Mouse (Mus musculus) limb, embryonic 10.5 days (tissue): ENCODE results near the gene Cplx3. TPM values are rescaled to one million over a fixed set of nuclear protein-coding genes. Genes with fewer than 3 reads are reported as not detected.

ENCODE experiments used
- DNase-seq: peaks from one replicate; pipeline ENCODE4 v3.0.0-alpha.2; 2017; ENCODE audit warnings: low spot score
- H3K27ac ChIP-seq: fragments of 300-500 bp; sonication (generic); 2 replicates; pipeline ENCODE4 v1.5.1; 2016; ENCODE audit warnings: mild to moderate bottlenecking
- H3K27me3 ChIP-seq: fragments of 300-500 bp; sonication (generic); 2 replicates; pipeline ENCODE4 v1.6.1; 2016; ENCODE audit warnings: low read depth, mild to moderate bottlenecking; ENCODE audit not compliant: poor library complexity, severe bottlenecking
- H3K36me3 ChIP-seq: fragments of 300-500 bp; sonication (generic); 2 replicates; pipeline ENCODE4 v1.6.1; 2016; ENCODE audit warnings: mild to moderate bottlenecking, moderate library complexity
- H3K4me1 ChIP-seq: fragments of 300-500 bp; sonication (generic); 2 replicates; pipeline ENCODE4 v1.6.1; 2016
- H3K4me3 ChIP-seq: fragments of 300-500 bp; sonication (generic); 2 replicates; pipeline ENCODE4 v1.5.1; 2016; ENCODE audit warnings: mild to moderate bottlenecking, moderate library complexity
- H3K9me3 ChIP-seq: fragments of 300-500 bp; sonication (generic); replicated peaks from 2 replicates; pipeline ENCODE4 v1.6.1; 2016; ENCODE audit warnings: mild to moderate bottlenecking
- WGBS: fragments of 180-500 bp; shearing (Covaris S2); methylation state at CpG from one replicate; pipeline ENCODE4 v1.1.7; 2016; 5-methylcytosine and 5-hydroxymethylcytosine counted together
- polyA plus RNA-seq: library from polyadenylated mRNA; unstranded; fragments of >200 nt; fragmentation: Nextera tagmentation; extraction: Ambion mirVana; gene quantifications from 2 replicates; pipeline ENCODE4 v1.2.1, GENCODE M21; 2016

Cplx3 gene
- polyA plus RNA-seq, 1 experiment from 2014 or later: not detected

- peak within 1 kb of the TSS; percentile 82 for H3K4me3 ChIP-seq
- WGBS: under 1% methylated on average over 58 of the region's 58 CpGs
- DNase-seq: peak; percentile 80
- peaks cover 22% of the 10 kb centered on the region for H3K4me1 ChIP-seq
- no peaks in the 10 kb centered on the region for H3K27me3 ChIP-seq
- peaks cover 41% of the 10 kb centered on the region for H3K36me3 ChIP-seq
- no peaks in the 10 kb centered on the region for H3K9me3 ChIP-seq
- peak within 1 kb of the TSS; percentile 87 for H3K27ac ChIP-seq
Observed at GRCm38 (mm10) chr9:57589224-57590126, 16.6 kb downstream of the Cplx3 start, which contains the start of gene Ulk3. Ulk3 (plus strand) TSS chr9:57589452.

- 85% methylated on average over 3 of the region's 3 CpGs for WGBS
- DNase-seq: no peak
- H3K27ac ChIP-seq: no peak overlapping the region
- no peaks in the 10 kb centered on the region for H3K27me3 ChIP-seq
- H3K9me3 ChIP-seq: no peaks in the 10 kb centered on the region
- H3K36me3 ChIP-seq: peaks cover 71% of the 10 kb centered on the region
- H3K4me1 ChIP-seq: peaks cover 13% of the 10 kb centered on the region
- H3K4me3 ChIP-seq: no peak overlapping the region
Observed at GRCm38 (mm10) chr9:57584991-57585390, 21.1 kb downstream of the Cplx3 start.

GRCm38 (mm10) chr9:57577144-57577849, 28.8 kb downstream of the Cplx3 start:
- no peak overlapping the region for H3K27ac ChIP-seq
- H3K4me1 ChIP-seq: no peaks in the 10 kb centered on the region
- no peaks in the 10 kb centered on the region for H3K9me3 ChIP-seq
- no peak overlapping the region for H3K4me3 ChIP-seq
- peaks cover 53% of the 10 kb centered on the region for H3K36me3 ChIP-seq
- DNase-seq: no peak
- 86% methylated on average over 6 of the region's 6 CpGs for WGBS
- no peaks in the 10 kb centered on the region for H3K27me3 ChIP-seq

GRCm38 (mm10) chr9:57575577-57575976, 30.5 kb downstream of the Cplx3 start:
- Histone ChIP-seq H3K27me3 (no peaks in the 10 kb centered on the region), H3K4me1 (no peaks in the 10 kb centered on the region), H3K27ac (no peak overlapping the region), H3K4me3 (no peak overlapping the region), H3K9me3 (no peaks in the 10 kb centered on the region), H3K36me3 (peaks cover 43% of the 10 kb centered on the region)
- 93% methylated on average over 3 of the region's 3 CpGs for WGBS
- no peak for DNase-seq

- no peaks in the 10 kb centered on the region for H3K4me1 ChIP-seq
- H3K9me3 ChIP-seq: no peaks in the 10 kb centered on the region
- no peaks in the 10 kb centered on the region for H3K27me3 ChIP-seq
- no peak for DNase-seq
- H3K27ac ChIP-seq: no peak overlapping the region
- no peak overlapping the region for H3K4me3 ChIP-seq
- peaks cover 42% of the 10 kb centered on the region for H3K36me3 ChIP-seq
Observed at GRCm38 (mm10) chr9:57574397-57574796, 31.7 kb downstream of the Cplx3 start.

- no peak for DNase-seq
- WGBS: 96% methylated on average over 6 of the region's 6 CpGs
- Histone ChIP-seq H3K4me3 (no peak overlapping the region), H3K4me1 (peaks cover 5% of the 10 kb centered on the region; the same call in 1 of the 2 replicates), H3K36me3 (peaks cover 32% of the 10 kb centered on the region), H3K27me3 (no peaks in the 10 kb centered on the region), H3K9me3 (no peaks in the 10 kb centered on the region), H3K27ac (no peak overlapping the region)
Observed at GRCm38 (mm10) chr9:57568500-57568899, 37.6 kb downstream of the Cplx3 start.

- 55% methylated on average over 8 of the region's 8 CpGs for WGBS
- Histone ChIP-seq H3K36me3 (peaks cover 32% of the 10 kb centered on the region), H3K9me3 (no peaks in the 10 kb centered on the region), H3K4me1 (peaks cover 12% of the 10 kb centered on the region), H3K27ac (no peak overlapping the region), H3K4me3 (no peak overlapping the region), H3K27me3 (no peaks in the 10 kb centered on the region)
- no peak for DNase-seq
Observed at GRCm38 (mm10) chr9:57566846-57567245, 39.2 kb downstream of the Cplx3 start.

GRCm38 (mm10) chr9:57565741-57566221, 40.3 kb downstream of the Cplx3 start:
- peaks cover 20% of the 10 kb centered on the region for H3K4me1 ChIP-seq
- H3K27me3 ChIP-seq: no peaks in the 10 kb centered on the region
- no peak overlapping the region for H3K4me3 ChIP-seq
- 57% methylated on average over 10 of the region's 10 CpGs for WGBS
- peak overlapping the region; percentile 42; the same call in 1 of the 2 replicates for H3K27ac ChIP-seq
- H3K36me3 ChIP-seq: peaks cover 24% of the 10 kb centered on the region
- no peak for DNase-seq
- no peaks in the 10 kb centered on the region for H3K9me3 ChIP-seq

GRCm38 (mm10) chr9:57564609-57565008, 41.5 kb downstream of the Cplx3 start:
- H3K36me3 ChIP-seq: peaks cover 18% of the 10 kb centered on the region
- H3K4me1 ChIP-seq: peaks cover 27% of the 10 kb centered on the region
- DNase-seq: no peak
- 88% methylated on average over 6 of the region's 6 CpGs for WGBS
- H3K27me3 ChIP-seq: no peaks in the 10 kb centered on the region
- H3K9me3 ChIP-seq: no peaks in the 10 kb centered on the region
- no peak overlapping the region for H3K4me3 ChIP-seq
- no peak overlapping the region for H3K27ac ChIP-seq

- peaks cover 2% of the 10 kb centered on the region for H3K36me3 ChIP-seq
- no peak overlapping the region for H3K27ac ChIP-seq
- peaks cover 27% of the 10 kb centered on the region for H3K4me1 ChIP-seq
- no peaks in the 10 kb centered on the region for H3K27me3 ChIP-seq
- WGBS: 65% methylated on average over 4 of the region's 4 CpGs
- H3K4me3 ChIP-seq: no peak overlapping the region
- no peaks in the 10 kb centered on the region for H3K9me3 ChIP-seq
- no peak for DNase-seq
Observed at GRCm38 (mm10) chr9:57562896-57563372, 43.1 kb downstream of the Cplx3 start.

GRCm38 (mm10) chr9:57561711-57562099, 44.4 kb downstream of the Cplx3 start:
- no peaks in the 10 kb centered on the region for H3K27me3 ChIP-seq
- H3K9me3 ChIP-seq: no peaks in the 10 kb centered on the region
- no peak overlapping the region for H3K27ac ChIP-seq
- WGBS: 81% methylated on average over 13 of the region's 13 CpGs
- no peaks in the 10 kb centered on the region for H3K36me3 ChIP-seq
- peaks cover 27% of the 10 kb centered on the region for H3K4me1 ChIP-seq
- peak overlapping the region; percentile 77 for H3K4me3 ChIP-seq
- no peak for DNase-seq

- Histone ChIP-seq H3K36me3 (no peaks in the 10 kb centered on the region), H3K4me1 (peaks cover 27% of the 10 kb centered on the region), H3K27ac (peak within 1 kb of the TSS; percentile 88), H3K9me3 (no peaks in the 10 kb centered on the region), H3K4me3 (peak within 1 kb of the TSS; percentile 77), H3K27me3 (no peaks in the 10 kb centered on the region)
- WGBS: 1% methylated on average over 37 of the region's 37 CpGs
- DNase-seq: peak; percentile 95
Observed at GRCm38 (mm10) chr9:57560861-57561710, 45.0 kb downstream of the Cplx3 start, which contains the start of gene Scamp2. Scamp2 (plus strand) TSS chr9:57560943.
